Mouse (Mus musculus): Measurements from ENCODE around the gene Adamts20. TPM values are rescaled to one million over a fixed set of nuclear protein-coding genes. Genes with fewer than 3 reads are reported as not detected.
A peak's percentile ranks its signal among the peaks of the same experiment; 100 is the strongest.

Adamts20 gene
- polyA plus RNA-seq, 1 experiment from 2014 or later = 5.4 TPM

- Histone ChIP-seq H3K9ac (replicated peaks; ENCODE audit: low read depth, low read length) (no peak overlapping the region), H3K4me1 (ENCODE audit: control insufficient read depth, insufficient read depth, low read length) (peaks cover 4% of the 10 kb centered on the region; the same call in 1 of the 2 replicates), H3K27ac (ENCODE audit: low read length) (0 out of 2 replicates have a peak overlapping the region, but pooled peaks have one; percentile 48), H3K4me3 (ENCODE audit: low read depth, low read length) (no peak overlapping the region), H3K4me2 (replicated peaks; ENCODE audit: low read depth, low read length) (no peak overlapping the region), H3K36me3 (ENCODE audit: control insufficient read depth, insufficient read depth, low read length) (no peaks in the 10 kb centered on the region), H3K9me3 (ENCODE audit: control insufficient read depth, low read depth, low read length) (no peaks in the 10 kb centered on the region), H3K27me3 (ENCODE audit: control insufficient read depth, insufficient read depth, low read length) (no peaks in the 10 kb centered on the region)
- no peak for ATAC-seq (ENCODE audit: insufficient number of reproducible peaks, insufficient read depth, low FRiP score, low read depth)
- WGBS = 64% methylated on average over 5 of the region's 5 CpGs
These were observed 218.5 kb downstream of the Adamts20 start for GRCm38 (mm10) chr15:94246669-94247068.

DNA sequence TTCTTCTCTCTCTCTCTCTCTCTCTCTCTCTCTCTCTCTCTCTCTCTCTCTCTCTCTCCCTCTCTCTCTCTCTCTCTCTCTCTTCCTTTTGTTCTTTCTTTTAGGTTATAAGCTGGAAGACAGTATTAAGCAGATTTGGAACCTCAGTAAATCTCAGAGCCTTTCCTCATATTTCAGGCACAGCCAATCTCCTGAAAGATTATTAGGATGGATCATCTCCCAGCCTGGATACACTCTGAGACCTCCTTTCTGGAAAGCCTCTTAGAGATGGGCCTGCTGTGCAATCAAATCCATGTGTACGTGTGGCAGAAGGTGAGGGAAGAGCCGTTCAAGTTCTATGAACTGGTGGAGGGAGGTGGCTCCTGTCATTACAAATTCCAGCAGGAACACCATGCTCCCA lies 220.9 kb downstream of the Adamts20 start:
- WGBS = 76% methylated on average over 2 of the region's 2 CpGs

GRCm38 (mm10) chr15:94242133-94242532 lies 223.1 kb downstream of the Adamts20 start:
- Histone ChIP-seq H3K36me3 (ENCODE audit: control insufficient read depth, insufficient read depth, low read length) (no peaks in the 10 kb centered on the region), H3K27me3 (ENCODE audit: control insufficient read depth, insufficient read depth, low read length) (no peaks in the 10 kb centered on the region), H3K9ac (replicated peaks; ENCODE audit: low read depth, low read length) (no peak overlapping the region), H3K4me2 (replicated peaks; ENCODE audit: low read depth, low read length) (no peak overlapping the region), H3K4me3 (ENCODE audit: low read depth, low read length) (no peak overlapping the region), H3K9me3 (ENCODE audit: control insufficient read depth, low read depth, low read length) (no peaks in the 10 kb centered on the region), H3K27ac (ENCODE audit: low read length) (no peak overlapping the region), H3K4me1 (ENCODE audit: control insufficient read depth, insufficient read depth, low read length) (0 out of 2 replicates have a peak, but pooled peaks cover 3% of the 10 kb centered on the region)
- no peak for ATAC-seq (ENCODE audit: insufficient number of reproducible peaks, insufficient read depth, low FRiP score, low read depth)
- WGBS = 83% methylated on average over 1 of the region's 1 CpGs

More for the DNA sequence above, 220.9 kb downstream of the Adamts20 start:
- Histone ChIP-seq H3K4me1 (ENCODE audit: control insufficient read depth, insufficient read depth, low read length) (no peaks in the 10 kb centered on the region), H3K27ac (ENCODE audit: low read length) (no peak overlapping the region), H3K9me3 (ENCODE audit: control insufficient read depth, low read depth, low read length) (no peaks in the 10 kb centered on the region), H3K4me3 (ENCODE audit: low read depth, low read length) (no peak overlapping the region), H3K36me3 (ENCODE audit: control insufficient read depth, insufficient read depth, low read length) (no peaks in the 10 kb centered on the region), H3K4me2 (replicated peaks; ENCODE audit: low read depth, low read length) (no peak overlapping the region), H3K9ac (replicated peaks; ENCODE audit: low read depth, low read length) (no peak overlapping the region), H3K27me3 (ENCODE audit: control insufficient read depth, insufficient read depth, low read length) (no peaks in the 10 kb centered on the region)
- ATAC-seq (ENCODE audit: insufficient number of reproducible peaks, insufficient read depth, low FRiP score, low read depth) = no peak

DNA sequence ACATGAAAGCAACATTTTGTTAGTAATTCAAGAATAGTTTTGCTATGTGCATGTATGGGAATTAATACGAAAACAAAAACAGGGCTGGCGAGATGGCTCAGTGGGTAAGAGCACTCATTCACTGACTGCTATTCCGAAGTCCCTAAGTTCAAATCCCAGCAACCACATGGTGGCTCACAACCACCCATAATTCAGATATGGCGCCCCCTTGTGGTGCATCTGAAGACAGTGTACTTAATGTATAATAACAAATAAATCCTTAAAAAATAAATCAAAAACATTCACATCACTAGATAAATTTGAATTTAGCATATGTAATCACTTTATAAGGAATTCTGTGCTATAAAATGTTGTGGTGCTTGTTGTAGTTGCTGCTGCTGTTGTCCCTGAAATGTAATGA lies 225.6 kb downstream of the Adamts20 start:
- no peaks in the 10 kb centered on the region for H3K27me3 ChIP-seq (ENCODE audit: control insufficient read depth, insufficient read depth, low read length)
- no peak overlapping the region for H3K27ac ChIP-seq (ENCODE audit: low read length)
- H3K9me3 ChIP-seq (ENCODE audit: control insufficient read depth, low read depth, low read length) = no peaks in the 10 kb centered on the region
- no peaks in the 10 kb centered on the region for H3K36me3 ChIP-seq (ENCODE audit: control insufficient read depth, insufficient read depth, low read length)
- WGBS = 82% methylated on average over 4 of the region's 4 CpGs
- no peak for ATAC-seq (ENCODE audit: insufficient number of reproducible peaks, insufficient read depth, low FRiP score, low read depth)
- H3K4me1 ChIP-seq (ENCODE audit: control insufficient read depth, insufficient read depth, low read length) = 0 out of 2 replicates have a peak, but pooled peaks cover 3% of the 10 kb centered on the region
- no peak overlapping the region for H3K9ac ChIP-seq (replicated peaks; ENCODE audit: low read depth, low read length)
- H3K4me3 ChIP-seq (ENCODE audit: low read depth, low read length) = no peak overlapping the region
- H3K4me2 ChIP-seq (replicated peaks; ENCODE audit: low read depth, low read length) = no peak overlapping the region

DNA sequence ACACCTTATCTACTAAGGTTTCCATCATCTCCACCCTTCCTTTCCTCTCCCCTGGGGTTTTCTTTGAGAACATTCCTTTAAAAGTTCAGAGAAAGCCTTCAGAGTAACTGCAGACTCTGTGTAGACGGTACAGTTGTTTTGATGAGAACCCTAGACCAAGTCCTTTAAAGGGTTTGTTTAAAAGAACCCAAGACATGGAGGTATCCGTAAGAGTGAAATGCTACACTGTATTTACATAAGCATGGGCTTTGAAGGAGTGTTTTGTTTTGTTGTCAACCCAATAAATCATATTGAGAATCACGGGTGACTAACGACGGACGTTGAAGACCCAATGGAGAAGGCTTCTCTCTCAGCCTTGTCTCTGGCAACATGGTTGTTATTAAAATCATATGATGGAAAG lies 226.1 kb downstream of the Adamts20 start:
- H3K9ac ChIP-seq (replicated peaks; ENCODE audit: low read depth, low read length) = no peak overlapping the region
- H3K9me3 ChIP-seq (ENCODE audit: control insufficient read depth, low read depth, low read length) = no peaks in the 10 kb centered on the region
- ATAC-seq (ENCODE audit: insufficient number of reproducible peaks, insufficient read depth, low FRiP score, low read depth) = no peak
- H3K27ac ChIP-seq (ENCODE audit: low read length) = no peak overlapping the region; the same call in 1 of the 2 replicates
- no peaks in the 10 kb centered on the region for H3K36me3 ChIP-seq (ENCODE audit: control insufficient read depth, insufficient read depth, low read length)
- 0 out of 2 replicates have a peak, but pooled peaks cover 3% of the 10 kb centered on the region for H3K4me1 ChIP-seq (ENCODE audit: control insufficient read depth, insufficient read depth, low read length)
- H3K27me3 ChIP-seq (ENCODE audit: control insufficient read depth, insufficient read depth, low read length) = no peaks in the 10 kb centered on the region
- H3K4me3 ChIP-seq (ENCODE audit: low read depth, low read length) = no peak overlapping the region
- 37% methylated on average over 6 of the region's 6 CpGs for WGBS
- H3K4me2 ChIP-seq (replicated peaks; ENCODE audit: low read depth, low read length) = no peak overlapping the region

- H3K9ac ChIP-seq (replicated peaks; ENCODE audit: low read depth, low read length) = no peak overlapping the region
- 55% methylated on average over 14 of the region's 14 CpGs for WGBS
- 0 out of 2 replicates have a peak, but pooled peaks cover 3% of the 10 kb centered on the region for H3K4me1 ChIP-seq (ENCODE audit: control insufficient read depth, insufficient read depth, low read length)
- peak; percentile 23; the same call in 1 of the 2 replicates for ATAC-seq (ENCODE audit: insufficient number of reproducible peaks, insufficient read depth, low FRiP score, low read depth)
- H3K9me3 ChIP-seq (ENCODE audit: control insufficient read depth, low read depth, low read length) = no peaks in the 10 kb centered on the region
- H3K27ac ChIP-seq (ENCODE audit: low read length) = peak overlapping the region; percentile 44; the same call in 1 of the 2 replicates
- no peak overlapping the region for H3K4me2 ChIP-seq (replicated peaks; ENCODE audit: low read depth, low read length)
- H3K4me3 ChIP-seq (ENCODE audit: low read depth, low read length) = no peak overlapping the region
- H3K36me3 ChIP-seq (ENCODE audit: control insufficient read depth, insufficient read depth, low read length) = no peaks in the 10 kb centered on the region
- no peaks in the 10 kb centered on the region for H3K27me3 ChIP-seq (ENCODE audit: control insufficient read depth, insufficient read depth, low read length)
These were observed 227.0 kb downstream of the Adamts20 start for GRCm38 (mm10) chr15:94238058-94238876.

GRCm38 (mm10) chr15:94236726-94237125 lies 228.5 kb downstream of the Adamts20 start:
- H3K27me3 ChIP-seq (ENCODE audit: control insufficient read depth, insufficient read depth, low read length) = no peaks in the 10 kb centered on the region
- no peak overlapping the region for H3K4me2 ChIP-seq (replicated peaks; ENCODE audit: low read depth, low read length)
- H3K36me3 ChIP-seq (ENCODE audit: control insufficient read depth, insufficient read depth, low read length) = no peaks in the 10 kb centered on the region
- no peaks in the 10 kb centered on the region for H3K9me3 ChIP-seq (ENCODE audit: control insufficient read depth, low read depth, low read length)
- H3K4me1 ChIP-seq (ENCODE audit: control insufficient read depth, insufficient read depth, low read length) = 0 out of 2 replicates have a peak, but pooled peaks cover 3% of the 10 kb centered on the region
- no peak overlapping the region for H3K4me3 ChIP-seq (ENCODE audit: low read depth, low read length)
- H3K27ac ChIP-seq (ENCODE audit: low read length) = no peak overlapping the region
- ATAC-seq (ENCODE audit: insufficient number of reproducible peaks, insufficient read depth, low FRiP score, low read depth) = no peak
- no peak overlapping the region for H3K9ac ChIP-seq (replicated peaks; ENCODE audit: low read depth, low read length)
- WGBS = 87% methylated on average over 2 of the region's 2 CpGs

- Histone ChIP-seq H3K9ac (replicated peaks; ENCODE audit: low read depth, low read length) (no peak overlapping the region), H3K27me3 (ENCODE audit: control insufficient read depth, insufficient read depth, low read length) (no peaks in the 10 kb centered on the region), H3K36me3 (ENCODE audit: control insufficient read depth, insufficient read depth, low read length) (no peaks in the 10 kb centered on the region), H3K4me3 (ENCODE audit: low read depth, low read length) (no peak overlapping the region), H3K9me3 (ENCODE audit: control insufficient read depth, low read depth, low read length) (no peaks in the 10 kb centered on the region), H3K27ac (ENCODE audit: low read length) (no peak overlapping the region), H3K4me2 (replicated peaks; ENCODE audit: low read depth, low read length) (no peak overlapping the region), H3K4me1 (ENCODE audit: control insufficient read depth, insufficient read depth, low read length) (0 out of 2 replicates have a peak, but pooled peaks cover 3% of the 10 kb centered on the region)
- WGBS = 42% methylated on average over 3 of the region's 3 CpGs
- no peak for ATAC-seq (ENCODE audit: insufficient number of reproducible peaks, insufficient read depth, low FRiP score, low read depth)
These were observed 229.1 kb downstream of the Adamts20 start for GRCm38 (mm10) chr15:94236121-94236520.
